Mouse (Mus musculus): ENCODE measurements at regions not wholly inside any gene's neighbourhood (a gene's known extent, or its start where the extent isn't known, plus 50 kb on each side); places are given as distances from the start of the nearest gene placed in this dataset.

GRCm38 (mm10) chr5:46431644-46432367 lies 574.4 kb upstream of the Lcorl start:
- Histone ChIP-seq H3K36me3 (ENCODE audit: control insufficient read depth, insufficient read depth) (no peaks in the 10 kb centered on the region), H3K4me1 (ENCODE audit: control insufficient read depth, insufficient read depth, low read length) (no peaks in the 10 kb centered on the region), H3K27ac (ENCODE audit: low read length) (no peak overlapping the region), H3K4me3 (ENCODE audit: low read length) (no peak overlapping the region), H3K4me2 (ENCODE audit: low read depth, low read length) (no peak overlapping the region), H3K9ac (ENCODE audit: low read length) (no peak overlapping the region), H3K27me3 (ENCODE audit: control insufficient read depth, insufficient read depth, low read length) (no peaks in the 10 kb centered on the region), H3K9me3 (replicated peaks; ENCODE audit: control insufficient read depth, low read length) (no peaks in the 10 kb centered on the region)
- WGBS, result 67% methylated on average over 3 of the region's 3 CpGs
- no peak for ATAC-seq (replicated peaks; ENCODE audit: extremely low read depth, insufficient read depth, low FRiP score)

- no peak overlapping the region for H3K4me2 ChIP-seq (ENCODE audit: low read depth, low read length)
- 74% methylated on average over 3 of the region's 3 CpGs for WGBS
Measured at GRCm38 (mm10) chr5:46422738-46423137, 565.3 kb upstream of the Lcorl start.

GRCm38 (mm10) chr5:46406969-46407368 lies 549.6 kb upstream of the Lcorl start:
- Histone ChIP-seq H3K36me3 (ENCODE audit: control insufficient read depth, insufficient read depth) (no peaks in the 10 kb centered on the region), H3K27ac (ENCODE audit: low read length) (no peak overlapping the region), H3K4me2 (ENCODE audit: low read depth, low read length) (no peak overlapping the region), H3K27me3 (ENCODE audit: control insufficient read depth, insufficient read depth, low read length) (no peaks in the 10 kb centered on the region), H3K9ac (ENCODE audit: low read length) (no peak overlapping the region), H3K4me1 (ENCODE audit: control insufficient read depth, insufficient read depth, low read length) (no peaks in the 10 kb centered on the region), H3K4me3 (ENCODE audit: low read length) (no peak overlapping the region), H3K9me3 (replicated peaks; ENCODE audit: control insufficient read depth, low read length) (no peaks in the 10 kb centered on the region)
- no peak for ATAC-seq (replicated peaks; ENCODE audit: extremely low read depth, insufficient read depth, low FRiP score)
- WGBS, result 69% methylated on average over 2 of the region's 2 CpGs

More at GRCm38 (mm10) chr5:46422738-46423137, 565.3 kb upstream of the Lcorl start:
- no peaks in the 10 kb centered on the region for H3K27me3 ChIP-seq (ENCODE audit: control insufficient read depth, insufficient read depth, low read length)
- no peak overlapping the region for H3K9ac ChIP-seq (ENCODE audit: low read length)
- ATAC-seq (replicated peaks; ENCODE audit: extremely low read depth, insufficient read depth, low FRiP score), result no peak
- no peak overlapping the region for H3K4me3 ChIP-seq (ENCODE audit: low read length)
- no peaks in the 10 kb centered on the region for H3K9me3 ChIP-seq (replicated peaks; ENCODE audit: control insufficient read depth, low read length)
- no peaks in the 10 kb centered on the region for H3K4me1 ChIP-seq (ENCODE audit: control insufficient read depth, insufficient read depth, low read length)
- H3K27ac ChIP-seq (ENCODE audit: low read length), result no peak overlapping the region
- H3K36me3 ChIP-seq (ENCODE audit: control insufficient read depth, insufficient read depth), result no peaks in the 10 kb centered on the region

GRCm38 (mm10) chr5:46406404-46406803 lies 549.0 kb upstream of the Lcorl start:
- no peak overlapping the region for H3K27ac ChIP-seq (ENCODE audit: low read length)
- ATAC-seq (replicated peaks; ENCODE audit: extremely low read depth, insufficient read depth, low FRiP score), result no peak
- no peaks in the 10 kb centered on the region for H3K36me3 ChIP-seq (ENCODE audit: control insufficient read depth, insufficient read depth)
- H3K4me3 ChIP-seq (ENCODE audit: low read length), result no peak overlapping the region
- no peak overlapping the region for H3K4me2 ChIP-seq (ENCODE audit: low read depth, low read length)
- H3K9me3 ChIP-seq (replicated peaks; ENCODE audit: control insufficient read depth, low read length), result no peaks in the 10 kb centered on the region
- no peaks in the 10 kb centered on the region for H3K4me1 ChIP-seq (ENCODE audit: control insufficient read depth, insufficient read depth, low read length)
- no peak overlapping the region for H3K9ac ChIP-seq (ENCODE audit: low read length)
- no peaks in the 10 kb centered on the region for H3K27me3 ChIP-seq (ENCODE audit: control insufficient read depth, insufficient read depth, low read length)
- WGBS, result 46% methylated on average over 3 of the region's 3 CpGs

- H3K9me3 ChIP-seq (replicated peaks; ENCODE audit: control insufficient read depth, low read length), result no peaks in the 10 kb centered on the region
- no peak overlapping the region for H3K9ac ChIP-seq (ENCODE audit: low read length)
- H3K4me3 ChIP-seq (ENCODE audit: low read length), result no peak overlapping the region
- WGBS, result 57% methylated on average over 2 of the region's 2 CpGs
- H3K27me3 ChIP-seq (ENCODE audit: control insufficient read depth, insufficient read depth, low read length), result no peaks in the 10 kb centered on the region
- H3K4me2 ChIP-seq (ENCODE audit: low read depth, low read length), result no peak overlapping the region
- H3K36me3 ChIP-seq (ENCODE audit: control insufficient read depth, insufficient read depth), result no peaks in the 10 kb centered on the region
- no peak for ATAC-seq (replicated peaks; ENCODE audit: extremely low read depth, insufficient read depth, low FRiP score)
- no peaks in the 10 kb centered on the region for H3K4me1 ChIP-seq (ENCODE audit: control insufficient read depth, insufficient read depth, low read length)
- H3K27ac ChIP-seq (ENCODE audit: low read length), result no peak overlapping the region
Measured at GRCm38 (mm10) chr5:46386591-46386990, 529.2 kb upstream of the Lcorl start.

GRCm38 (mm10) chr5:46367328-46367727 lies 509.9 kb upstream of the Lcorl start:
- H3K27ac ChIP-seq (ENCODE audit: low read length), result no peak overlapping the region
- no peak overlapping the region for H3K9ac ChIP-seq (ENCODE audit: low read length)
- WGBS, result 61% methylated on average over 1 of the region's 1 CpGs
- no peaks in the 10 kb centered on the region for H3K27me3 ChIP-seq (ENCODE audit: control insufficient read depth, insufficient read depth, low read length)
- no peak overlapping the region for H3K4me2 ChIP-seq (ENCODE audit: low read depth, low read length)
- no peaks in the 10 kb centered on the region for H3K36me3 ChIP-seq (ENCODE audit: control insufficient read depth, insufficient read depth)
- no peaks in the 10 kb centered on the region for H3K4me1 ChIP-seq (ENCODE audit: control insufficient read depth, insufficient read depth, low read length)
- H3K9me3 ChIP-seq (replicated peaks; ENCODE audit: control insufficient read depth, low read length), result no peaks in the 10 kb centered on the region
- H3K4me3 ChIP-seq (ENCODE audit: low read length), result no peak overlapping the region
- no peak for ATAC-seq (replicated peaks; ENCODE audit: extremely low read depth, insufficient read depth, low FRiP score)

- Histone ChIP-seq H3K9ac (ENCODE audit: low read length) (no peak overlapping the region), H3K9me3 (replicated peaks; ENCODE audit: control insufficient read depth, low read length) (no peaks in the 10 kb centered on the region), H3K27me3 (ENCODE audit: control insufficient read depth, insufficient read depth, low read length) (no peaks in the 10 kb centered on the region), H3K27ac (ENCODE audit: low read length) (no peak overlapping the region), H3K4me1 (ENCODE audit: control insufficient read depth, insufficient read depth, low read length) (no peaks in the 10 kb centered on the region), H3K4me2 (ENCODE audit: low read depth, low read length) (no peak overlapping the region), H3K36me3 (ENCODE audit: control insufficient read depth, insufficient read depth) (no peaks in the 10 kb centered on the region), H3K4me3 (ENCODE audit: low read length) (no peak overlapping the region)
- WGBS, result 69% methylated on average over 2 of the region's 2 CpGs
- ATAC-seq (replicated peaks; ENCODE audit: extremely low read depth, insufficient read depth, low FRiP score), result no peak
Measured at GRCm38 (mm10) chr5:46363661-46364060, 506.2 kb upstream of the Lcorl start.

GRCm38 (mm10) chr5:46361637-46362036 lies 504.2 kb upstream of the Lcorl start:
- no peaks in the 10 kb centered on the region for H3K4me1 ChIP-seq (ENCODE audit: control insufficient read depth, insufficient read depth, low read length)
- H3K9me3 ChIP-seq (replicated peaks; ENCODE audit: control insufficient read depth, low read length), result no peaks in the 10 kb centered on the region
- H3K27me3 ChIP-seq (ENCODE audit: control insufficient read depth, insufficient read depth, low read length), result no peaks in the 10 kb centered on the region
- no peak overlapping the region for H3K4me2 ChIP-seq (ENCODE audit: low read depth, low read length)
- no peaks in the 10 kb centered on the region for H3K36me3 ChIP-seq (ENCODE audit: control insufficient read depth, insufficient read depth)
- no peak for ATAC-seq (replicated peaks; ENCODE audit: extremely low read depth, insufficient read depth, low FRiP score)
- no peak overlapping the region for H3K4me3 ChIP-seq (ENCODE audit: low read length)
- H3K9ac ChIP-seq (ENCODE audit: low read length), result no peak overlapping the region
- no peak overlapping the region for H3K27ac ChIP-seq (ENCODE audit: low read length)
- 36% methylated on average over 1 of the region's 1 CpGs for WGBS

GRCm38 (mm10) chr5:46348448-46348847 lies 491.0 kb upstream of the Lcorl start:
- Histone ChIP-seq H3K4me3 (ENCODE audit: low read length) (no peak overlapping the region), H3K36me3 (ENCODE audit: control insufficient read depth, insufficient read depth) (no peaks in the 10 kb centered on the region), H3K4me1 (ENCODE audit: control insufficient read depth, insufficient read depth, low read length) (no peaks in the 10 kb centered on the region), H3K4me2 (ENCODE audit: low read depth, low read length) (no peak overlapping the region), H3K9ac (ENCODE audit: low read length) (no peak overlapping the region), H3K27ac (ENCODE audit: low read length) (no peak overlapping the region), H3K27me3 (ENCODE audit: control insufficient read depth, insufficient read depth, low read length) (no peaks in the 10 kb centered on the region), H3K9me3 (replicated peaks; ENCODE audit: control insufficient read depth, low read length) (no peaks in the 10 kb centered on the region)
- no peak for ATAC-seq (replicated peaks; ENCODE audit: extremely low read depth, insufficient read depth, low FRiP score)
- WGBS, result 86% methylated on average over 5 of the region's 5 CpGs

Data from heart, embryonic 16.5 days (tissue).